Mouse (Mus musculus): ENCODE results near the gene Slc5a9. TPM values are rescaled to one million over a fixed set of nuclear protein-coding genes. Genes with fewer than 3 reads are reported as not detected.

Gene Slc5a9
- polyA plus RNA-seq, 1 experiment, result not detected

DNA sequence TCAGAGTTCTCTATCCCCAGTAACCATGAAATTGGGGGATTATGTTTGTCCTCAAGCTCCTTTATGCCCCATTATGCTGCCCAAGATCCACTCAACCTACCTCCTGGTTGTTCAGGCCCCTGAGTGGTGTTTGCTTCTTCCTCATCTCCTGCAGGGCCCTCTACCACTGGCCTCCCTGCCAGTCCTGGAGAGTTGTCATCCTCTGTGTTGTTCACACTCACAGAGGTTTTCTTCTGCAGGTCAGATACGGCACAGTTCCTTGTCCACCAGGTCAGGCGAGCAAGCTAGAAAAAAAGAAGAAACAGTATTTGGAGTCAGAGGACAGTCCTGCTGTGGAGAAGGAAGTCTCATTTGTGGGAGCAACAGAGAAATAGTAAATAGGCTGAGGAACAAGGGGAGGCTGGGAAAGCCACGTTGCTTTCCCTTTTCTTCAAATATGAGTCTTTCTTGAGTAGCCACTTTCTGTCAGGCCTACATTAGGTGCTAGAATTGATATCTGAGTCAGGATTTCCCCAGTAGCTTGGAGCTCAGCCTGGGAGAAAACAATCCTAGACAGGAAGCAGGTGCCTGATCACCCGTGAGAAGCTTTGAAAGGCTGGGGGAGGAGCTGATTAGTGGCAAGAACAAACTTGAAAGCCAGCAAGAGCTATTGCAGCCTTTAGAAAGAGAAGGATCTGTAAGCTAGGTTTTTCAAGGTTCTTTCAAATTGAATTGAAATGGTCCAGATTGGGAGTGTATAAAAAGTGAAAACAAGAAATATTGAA, 22.4 kb downstream of the Slc5a9 start:
- Histone ChIP-seq H3K27ac (ENCODE audit: insufficient read depth, low read length) (no peak overlapping the region), H3K4me1 (ENCODE audit: control insufficient read depth, insufficient read depth, low read length) (no peaks in the 10 kb centered on the region), H3K4me3 (ENCODE audit: insufficient read depth, low read length) (no peak overlapping the region)
- TF ChIP-seq POLR2A (IDR thresholded peaks at IDR 0.05; ENCODE audit: low read depth, low read length), result no peak
- no peak for TF ChIP-seq CTCF (IDR thresholded peaks at IDR 0.05; ENCODE audit: borderline replicate concordance, insufficient read depth, low read length)

DNA sequence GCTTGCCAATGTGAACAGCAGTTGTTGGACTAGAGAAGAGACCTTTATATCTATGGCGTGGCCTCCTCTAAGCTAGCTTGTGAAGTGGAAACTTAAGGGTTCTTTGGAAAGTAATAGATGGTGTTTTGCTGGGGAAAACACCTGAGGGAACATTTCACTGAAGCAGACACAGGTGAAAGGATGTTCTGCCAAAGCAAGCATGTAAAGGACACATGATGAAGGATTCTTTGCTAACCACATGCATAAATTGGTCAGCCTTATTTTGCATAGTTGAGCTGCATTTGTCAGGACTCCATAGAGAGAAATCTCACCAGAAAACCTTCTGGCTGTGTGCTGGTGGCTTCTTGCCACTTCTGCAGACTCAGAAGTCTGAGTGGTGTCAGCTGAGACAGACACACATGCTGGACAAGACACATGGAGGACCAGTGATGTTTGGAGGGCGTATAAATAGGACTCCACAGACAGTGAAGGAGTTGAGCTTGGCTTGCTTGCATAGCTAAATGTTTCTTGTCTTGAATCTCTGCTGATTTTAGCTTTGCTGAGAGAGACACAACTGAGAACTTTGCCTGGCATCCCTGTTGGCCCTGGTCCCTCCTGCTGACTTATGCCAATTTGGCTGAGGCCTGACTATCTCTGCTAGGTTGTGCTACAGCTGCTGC, 34.8 kb downstream of the Slc5a9 start:
- TF ChIP-seq CTCF (IDR thresholded peaks at IDR 0.05; ENCODE audit: borderline replicate concordance, insufficient read depth, low read length), result no peak
- TF ChIP-seq POLR2A (IDR thresholded peaks at IDR 0.05; ENCODE audit: low read depth, low read length), result no peak
- Histone ChIP-seq H3K4me1 (ENCODE audit: control insufficient read depth, insufficient read depth, low read length) (no peaks in the 10 kb centered on the region), H3K4me3 (ENCODE audit: insufficient read depth, low read length) (no peak overlapping the region), H3K27ac (ENCODE audit: insufficient read depth, low read length) (no peak overlapping the region)

DNA sequence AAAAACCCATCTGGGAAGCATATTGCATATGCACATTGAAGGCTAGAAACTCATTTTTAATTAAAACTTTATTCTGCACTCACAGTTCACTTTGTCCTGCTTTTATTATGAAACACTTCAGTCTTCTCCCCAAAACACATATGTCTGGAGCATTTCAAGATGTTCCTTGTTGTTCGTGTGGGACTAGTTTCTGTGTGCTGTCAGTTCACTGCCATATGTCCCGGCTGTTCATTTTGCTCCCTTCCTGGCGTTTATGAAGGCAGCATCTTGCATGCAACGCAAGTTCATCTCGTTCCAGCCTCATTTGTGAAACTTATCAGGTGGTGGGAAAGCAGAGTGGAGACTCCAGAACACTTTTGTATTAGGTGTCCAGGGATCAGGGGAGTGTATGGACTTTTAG, 36.0 kb downstream of the Slc5a9 start:
- no peak for TF ChIP-seq POLR2A (IDR thresholded peaks at IDR 0.05; ENCODE audit: low read depth, low read length)
- no peak for TF ChIP-seq CTCF (IDR thresholded peaks at IDR 0.05; ENCODE audit: borderline replicate concordance, insufficient read depth, low read length)
- no peaks in the 10 kb centered on the region for H3K4me1 ChIP-seq (ENCODE audit: control insufficient read depth, insufficient read depth, low read length)
- no peak overlapping the region for H3K27ac ChIP-seq (ENCODE audit: insufficient read depth, low read length)
- H3K4me3 ChIP-seq (ENCODE audit: insufficient read depth, low read length), result no peak overlapping the region

DNA sequence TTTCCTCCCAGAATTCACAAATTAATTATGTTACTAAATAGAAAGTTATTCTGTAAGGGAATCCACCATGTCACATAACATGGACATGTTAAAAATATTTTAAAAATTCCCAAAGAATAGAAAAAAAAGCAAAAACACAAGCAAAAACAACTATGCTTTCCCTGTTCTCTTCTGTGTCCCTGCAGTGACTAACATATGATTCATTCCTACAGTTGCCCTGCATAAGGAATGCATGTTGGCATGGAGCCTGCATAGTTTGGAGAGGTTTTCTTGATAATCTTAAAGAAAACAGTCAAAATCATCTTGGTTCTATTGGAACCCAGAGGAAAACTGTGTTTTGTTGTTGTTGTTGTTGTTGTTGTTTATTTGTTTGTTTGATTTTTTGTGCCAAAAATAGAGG, 50.1 kb downstream of the Slc5a9 start:
- Histone ChIP-seq H3K4me1 (ENCODE audit: control insufficient read depth, insufficient read depth, low read length) (no peaks in the 10 kb centered on the region), H3K4me3 (ENCODE audit: insufficient read depth, low read length) (no peak overlapping the region), H3K27ac (ENCODE audit: insufficient read depth, low read length) (no peak overlapping the region)
- TF ChIP-seq CTCF (IDR thresholded peaks at IDR 0.05; ENCODE audit: borderline replicate concordance, insufficient read depth, low read length) (no peak), POLR2A (IDR thresholded peaks at IDR 0.05; ENCODE audit: low read depth, low read length) (no peak)

- no peaks in the 10 kb centered on the region for H3K4me1 ChIP-seq (ENCODE audit: control insufficient read depth, insufficient read depth, low read length)
- TF ChIP-seq CTCF (IDR thresholded peaks at IDR 0.05; ENCODE audit: borderline replicate concordance, insufficient read depth, low read length) (no peak), POLR2A (IDR thresholded peaks at IDR 0.05; ENCODE audit: low read depth, low read length) (no peak)
- H3K27ac ChIP-seq (ENCODE audit: insufficient read depth, low read length), result no peak overlapping the region
- H3K4me3 ChIP-seq (ENCODE audit: insufficient read depth, low read length), result no peak overlapping the region
Observed at GRCm38 (mm10) chr4:111838882-111839281, 63.8 kb downstream of the Slc5a9 start.

Other genes starting within 250 kb of the Slc5a9 start
- gene Spata6, start 182.9 kb downstream of the Slc5a9 start, polyA plus RNA-seq (2011; ENCODE audit: insufficient read length, low read depth, missing spikeins), result 57.7 and 59.3 TPM in 2 replicates
- gene Skint8, start 16.5 kb upstream of the Slc5a9 start, polyA plus RNA-seq (2011; ENCODE audit: insufficient read length, low read depth, missing spikeins), result not detected in 2 replicates
- gene Skint7, start 70.0 kb upstream of the Slc5a9 start, polyA plus RNA-seq (2011; ENCODE audit: insufficient read length, low read depth, missing spikeins), result not detected in 2 replicates
- not detected in 2 replicates for gene Skint1, start 103.4 kb upstream of the Slc5a9 start, polyA plus RNA-seq (2011; ENCODE audit: insufficient read length, low read depth, missing spikeins)
- gene Skint4, start 169.1 kb upstream of the Slc5a9 start, polyA plus RNA-seq (2011; ENCODE audit: insufficient read length, low read depth, missing spikeins), result not detected in 2 replicates

Measured in embryonic fibroblast, embryonic 13.5 days (primary cell).